Mouse (Mus musculus) heart, postnatal 0 days (tissue): Measurements from ENCODE around the gene Scgb1a1.

ENCODE experiments used
- CTCF ChIP-seq: IDR thresholded peaks from 2 replicates; pipeline ENCODE4 v1.5.1; 2016; ENCODE audit warnings: antibody characterized with exemption, control low read depth, low read depth
- EP300 ChIP-seq: IDR thresholded peaks from 2 replicates; pipeline ENCODE4 v1.6.1; 2016; ENCODE audit warnings: antibody characterized with exemption, low read depth

DNA sequence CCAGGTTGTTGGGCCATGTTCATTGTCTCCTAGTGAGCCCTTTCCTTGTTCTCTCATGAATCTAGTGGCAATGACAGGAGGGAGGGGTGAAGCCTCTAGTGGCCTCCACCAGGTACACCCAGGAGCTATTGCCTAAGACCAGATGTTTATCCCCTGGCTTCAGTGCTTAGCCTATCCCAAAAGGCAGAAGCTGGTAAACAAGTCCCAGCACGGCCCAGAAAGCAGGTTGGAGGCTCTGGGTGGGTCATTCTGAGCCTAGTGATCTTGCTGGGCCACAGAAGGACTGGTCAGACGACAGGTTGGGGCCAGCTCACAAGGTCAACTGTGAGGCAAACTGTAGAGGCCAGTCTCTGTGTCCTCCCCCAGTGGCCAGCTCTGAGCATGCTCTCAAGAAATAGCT is 3.0 kb upstream of the Scgb1a1 start:
- no peak for TF ChIP-seq CTCF
- no peak for TF ChIP-seq EP300
